Mouse (Mus musculus): ENCODE results near the gene Spata32. TPM values are rescaled to one million over a fixed set of nuclear protein-coding genes. Genes with fewer than 3 reads are reported as not detected.
A peak's percentile ranks its signal among the peaks of the same experiment; 100 is the strongest.

Gene Spata32
- polyA plus RNA-seq, 1 experiment from 2014 or later, result not detected

DNA sequence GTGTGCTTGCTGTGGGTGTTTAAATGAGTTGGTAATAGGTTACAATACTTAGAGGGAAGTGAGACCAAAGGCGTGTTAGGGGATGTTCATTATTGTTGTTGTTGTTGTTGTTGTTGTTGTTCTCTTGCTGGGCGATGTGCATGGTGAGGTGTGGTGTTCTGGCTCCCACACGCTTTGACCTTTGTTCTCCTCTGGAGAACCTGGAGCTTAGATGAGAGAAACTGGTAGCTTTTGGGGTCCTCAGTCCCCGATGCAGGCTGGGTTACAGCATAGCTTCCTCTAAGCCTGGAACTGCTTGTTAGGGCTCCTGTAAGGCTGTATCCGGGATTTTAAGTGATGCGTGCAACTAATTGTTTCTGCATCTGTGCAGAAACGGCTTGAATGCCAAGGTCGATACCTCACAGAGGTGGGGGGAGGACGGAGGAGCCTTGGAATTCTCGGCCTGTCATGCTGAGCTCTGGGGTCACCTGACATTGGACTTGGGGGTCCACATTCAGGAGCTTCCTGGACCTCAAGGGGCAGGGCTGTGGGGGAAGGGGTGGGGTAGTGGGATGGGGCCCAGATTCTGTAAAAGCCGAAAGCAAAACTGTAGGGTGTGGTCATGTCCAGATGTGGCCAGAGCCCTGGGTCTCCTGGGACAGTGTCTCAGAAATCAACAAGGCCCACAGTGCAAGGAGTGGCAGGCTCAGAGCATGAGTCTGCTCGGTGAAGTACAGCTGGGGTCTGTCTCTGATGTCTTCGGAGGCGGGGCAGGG, 42.4 kb downstream of the Spata32 start:
- DNase-seq (ENCODE audit: low spot score) (no peak), ATAC-seq (replicated peaks; ENCODE audit: insufficient number of reproducible peaks, low FRiP score, low TSS enrichment, low read depth) (no peak)
- peaks cover 19% of the 10 kb centered on the region for H3K27me3 ChIP-seq (ENCODE audit: control insufficient read depth, insufficient read depth, low read length)
- 0 out of 2 replicates have a peak, but pooled peaks cover 2% of the 10 kb centered on the region for H3K4me1 ChIP-seq (ENCODE audit: control insufficient read depth, insufficient read depth, low read length)
- no peaks in the 10 kb centered on the region for H3K36me3 ChIP-seq (replicated peaks; ENCODE audit: control insufficient read depth, insufficient read depth, low read depth, low read length)
- no peak overlapping the region for H3K4me2 ChIP-seq (ENCODE audit: low read depth, low read length)
- no peak overlapping the region for H3K9ac ChIP-seq (replicated peaks; ENCODE audit: low read length)
- WGBS, result 72% methylated on average over 14 of the region's 14 CpGs
- no peaks in the 10 kb centered on the region for H3K9me3 ChIP-seq (replicated peaks; ENCODE audit: control insufficient read depth, low read length)
- no peak overlapping the region for H3K4me3 ChIP-seq (ENCODE audit: low read depth, low read length)
- H3K27ac ChIP-seq (replicated peaks; ENCODE audit: low read depth, low read length), result no peak overlapping the region

DNA sequence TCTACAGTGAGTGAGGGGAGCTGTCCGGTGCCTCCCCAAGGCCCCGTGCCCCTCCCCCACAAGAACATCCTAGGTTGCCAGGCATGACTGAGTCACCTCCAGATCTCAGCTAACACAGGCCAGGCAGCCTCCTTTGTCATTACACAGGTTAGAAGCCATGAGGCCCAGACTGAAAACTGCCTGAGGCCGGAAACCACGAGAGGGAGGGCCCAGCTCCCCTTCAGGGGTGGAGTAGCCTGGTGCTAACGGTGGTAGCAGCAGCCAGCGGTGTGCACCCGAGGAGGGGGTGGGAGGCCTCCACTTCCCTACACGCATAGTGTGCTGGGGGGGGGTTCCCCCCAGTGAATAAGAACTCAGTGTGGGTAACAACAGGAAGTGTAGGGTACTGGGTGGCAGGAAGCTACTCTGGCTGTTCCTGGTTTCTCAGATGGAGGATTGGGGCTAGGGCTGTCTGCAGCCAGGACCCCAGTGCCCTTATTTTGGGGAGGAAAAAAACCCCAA, 43.3 kb downstream of the Spata32 start:
- no peak overlapping the region for H3K4me2 ChIP-seq (ENCODE audit: low read depth, low read length)
- DNase-seq (ENCODE audit: low spot score) (no peak), ATAC-seq (replicated peaks; ENCODE audit: insufficient number of reproducible peaks, low FRiP score, low TSS enrichment, low read depth) (no peak)
- H3K9me3 ChIP-seq (replicated peaks; ENCODE audit: control insufficient read depth, low read length), result no peaks in the 10 kb centered on the region
- no peaks in the 10 kb centered on the region for H3K36me3 ChIP-seq (replicated peaks; ENCODE audit: control insufficient read depth, insufficient read depth, low read depth, low read length)
- peaks cover 28% of the 10 kb centered on the region for H3K27me3 ChIP-seq (ENCODE audit: control insufficient read depth, insufficient read depth, low read length)
- no peak overlapping the region for H3K4me3 ChIP-seq (ENCODE audit: low read depth, low read length)
- no peak overlapping the region for H3K9ac ChIP-seq (replicated peaks; ENCODE audit: low read length)
- H3K27ac ChIP-seq (replicated peaks; ENCODE audit: low read depth, low read length), result no peak overlapping the region
- 46% methylated on average over 8 of the region's 8 CpGs for WGBS
- peaks cover 4% of the 10 kb centered on the region; the same call in 1 of the 2 replicates for H3K4me1 ChIP-seq (ENCODE audit: control insufficient read depth, insufficient read depth, low read length)

DNA sequence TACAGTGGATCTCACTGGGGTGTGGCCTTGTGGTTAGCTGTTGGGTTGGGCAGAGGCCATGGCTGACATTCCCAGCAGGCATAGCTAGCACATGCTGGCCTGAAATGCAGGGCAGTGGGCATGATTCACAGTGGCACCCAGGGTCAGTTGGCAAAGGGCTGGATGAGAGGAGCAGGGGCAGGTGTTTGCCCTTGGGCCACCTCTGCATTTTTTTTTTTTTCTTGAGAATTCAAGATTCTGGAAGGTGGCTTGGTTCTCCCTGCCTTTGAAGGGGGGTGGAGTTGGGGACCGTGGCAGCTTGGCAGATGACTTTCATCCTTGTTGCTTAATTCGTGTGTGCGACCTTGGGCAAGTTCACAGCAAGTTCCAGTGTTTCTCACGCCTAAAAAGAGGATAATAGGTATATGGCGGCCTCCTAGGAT, 43.8 kb downstream of the Spata32 start:
- ATAC-seq (replicated peaks; ENCODE audit: insufficient number of reproducible peaks, low FRiP score, low TSS enrichment, low read depth) (no peak), DNase-seq (ENCODE audit: low spot score) (no peak)
- no peak overlapping the region for H3K9ac ChIP-seq (replicated peaks; ENCODE audit: low read length)
- H3K4me1 ChIP-seq (ENCODE audit: control insufficient read depth, insufficient read depth, low read length), result peaks cover 4% of the 10 kb centered on the region; the same call in 1 of the 2 replicates
- H3K27ac ChIP-seq (replicated peaks; ENCODE audit: low read depth, low read length), result no peak overlapping the region
- peaks cover 34% of the 10 kb centered on the region for H3K27me3 ChIP-seq (ENCODE audit: control insufficient read depth, insufficient read depth, low read length)
- H3K4me3 ChIP-seq (ENCODE audit: low read depth, low read length), result no peak overlapping the region
- WGBS, result 79% methylated on average over 5 of the region's 5 CpGs
- H3K36me3 ChIP-seq (replicated peaks; ENCODE audit: control insufficient read depth, insufficient read depth, low read depth, low read length), result no peaks in the 10 kb centered on the region
- H3K9me3 ChIP-seq (replicated peaks; ENCODE audit: control insufficient read depth, low read length), result no peaks in the 10 kb centered on the region
- H3K4me2 ChIP-seq (ENCODE audit: low read depth, low read length), result no peak overlapping the region

DNA sequence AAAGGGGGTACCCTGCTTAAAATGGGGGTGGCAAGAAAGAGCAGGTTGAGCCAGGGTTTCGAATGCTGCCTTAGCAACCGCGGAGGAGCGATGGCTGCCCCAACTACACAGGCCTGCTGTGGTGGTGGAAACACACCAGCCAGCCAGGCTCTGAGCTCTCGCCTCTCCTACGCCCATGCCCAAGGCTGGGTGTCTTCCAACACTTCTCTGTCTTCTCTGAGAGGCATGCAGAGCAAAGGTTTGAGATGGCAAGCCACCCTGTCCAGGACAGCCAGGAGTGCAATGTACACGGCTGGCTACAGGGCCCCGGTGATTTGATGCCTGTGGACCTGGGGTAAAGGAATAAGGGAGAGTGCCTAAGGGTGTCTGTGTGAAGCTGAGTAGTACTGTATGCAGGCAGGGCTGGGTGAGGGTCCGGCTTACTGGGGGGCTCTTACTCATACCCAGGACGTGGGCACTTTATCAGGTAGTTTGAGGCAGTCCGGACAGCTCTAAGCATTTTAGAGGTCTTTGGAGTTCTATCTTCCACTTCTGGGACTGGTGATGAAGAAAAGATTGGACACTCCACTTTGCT, 44.4 kb downstream of the Spata32 start:
- H3K4me3 ChIP-seq (ENCODE audit: low read depth, low read length), result no peak overlapping the region
- H3K4me2 ChIP-seq (ENCODE audit: low read depth, low read length), result no peak overlapping the region
- H3K4me1 ChIP-seq (ENCODE audit: control insufficient read depth, insufficient read depth, low read length), result peaks cover 4% of the 10 kb centered on the region; the same call in 1 of the 2 replicates
- H3K27me3 ChIP-seq (ENCODE audit: control insufficient read depth, insufficient read depth, low read length), result peaks cover 38% of the 10 kb centered on the region
- 89% methylated on average over 11 of the region's 11 CpGs for WGBS
- H3K9ac ChIP-seq (replicated peaks; ENCODE audit: low read length), result no peak overlapping the region
- H3K9me3 ChIP-seq (replicated peaks; ENCODE audit: control insufficient read depth, low read length), result no peaks in the 10 kb centered on the region
- no peak overlapping the region for H3K27ac ChIP-seq (replicated peaks; ENCODE audit: low read depth, low read length)
- ATAC-seq (replicated peaks; ENCODE audit: insufficient number of reproducible peaks, low FRiP score, low TSS enrichment, low read depth), result no peak
- no peaks in the 10 kb centered on the region for H3K36me3 ChIP-seq (replicated peaks; ENCODE audit: control insufficient read depth, insufficient read depth, low read depth, low read length)
- no peak for DNase-seq (ENCODE audit: low spot score)

DNA sequence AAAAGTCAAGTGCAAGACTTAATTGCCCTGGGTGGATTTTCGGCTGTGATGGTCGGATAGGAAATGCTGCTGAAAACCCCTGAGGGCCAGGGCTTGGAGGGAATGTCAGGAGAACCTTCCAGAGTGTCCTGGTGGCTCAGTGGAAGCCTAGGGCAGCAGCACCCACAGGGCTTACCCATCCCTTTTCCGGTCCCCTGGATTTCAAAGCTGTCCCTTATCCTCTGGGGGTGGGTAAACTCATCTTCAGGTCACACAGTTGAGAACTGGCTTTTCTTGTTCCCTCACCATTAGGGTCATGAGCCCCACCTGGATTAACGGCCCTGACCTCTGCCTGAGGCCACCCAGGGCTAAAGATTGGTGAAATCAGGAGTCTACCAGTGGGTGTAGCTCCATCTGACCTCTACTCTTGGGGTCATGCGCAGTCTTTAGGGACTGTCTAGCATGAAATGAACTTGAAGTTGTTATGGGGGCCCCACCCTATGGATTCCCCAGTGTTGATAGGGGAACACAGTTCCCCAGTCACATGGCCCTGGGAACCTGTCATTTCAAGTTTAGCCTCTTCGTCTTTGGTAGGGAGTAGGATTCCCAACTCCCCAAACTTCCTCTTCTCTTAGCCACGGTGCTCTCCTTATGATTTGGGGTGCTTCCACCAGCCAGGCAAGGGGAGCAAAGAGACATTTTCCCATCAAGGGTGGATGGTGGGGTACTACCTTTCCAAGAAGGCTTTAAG, 45.0 kb downstream of the Spata32 start:
- DNase-seq (ENCODE audit: low spot score) (no peak), ATAC-seq (replicated peaks; ENCODE audit: insufficient number of reproducible peaks, low FRiP score, low TSS enrichment, low read depth) (no peak)
- no peak overlapping the region for H3K4me3 ChIP-seq (ENCODE audit: low read depth, low read length)
- no peaks in the 10 kb centered on the region for H3K9me3 ChIP-seq (replicated peaks; ENCODE audit: control insufficient read depth, low read length)
- no peak overlapping the region for H3K4me2 ChIP-seq (ENCODE audit: low read depth, low read length)
- no peak overlapping the region for H3K9ac ChIP-seq (replicated peaks; ENCODE audit: low read length)
- H3K27ac ChIP-seq (replicated peaks; ENCODE audit: low read depth, low read length), result no peak overlapping the region
- WGBS, result 80% methylated on average over 7 of the region's 7 CpGs
- no peaks in the 10 kb centered on the region for H3K36me3 ChIP-seq (replicated peaks; ENCODE audit: control insufficient read depth, insufficient read depth, low read depth, low read length)
- peaks cover 4% of the 10 kb centered on the region; the same call in 1 of the 2 replicates for H3K4me1 ChIP-seq (ENCODE audit: control insufficient read depth, insufficient read depth, low read length)
- H3K27me3 ChIP-seq (ENCODE audit: control insufficient read depth, insufficient read depth, low read length), result peaks cover 38% of the 10 kb centered on the region

DNA sequence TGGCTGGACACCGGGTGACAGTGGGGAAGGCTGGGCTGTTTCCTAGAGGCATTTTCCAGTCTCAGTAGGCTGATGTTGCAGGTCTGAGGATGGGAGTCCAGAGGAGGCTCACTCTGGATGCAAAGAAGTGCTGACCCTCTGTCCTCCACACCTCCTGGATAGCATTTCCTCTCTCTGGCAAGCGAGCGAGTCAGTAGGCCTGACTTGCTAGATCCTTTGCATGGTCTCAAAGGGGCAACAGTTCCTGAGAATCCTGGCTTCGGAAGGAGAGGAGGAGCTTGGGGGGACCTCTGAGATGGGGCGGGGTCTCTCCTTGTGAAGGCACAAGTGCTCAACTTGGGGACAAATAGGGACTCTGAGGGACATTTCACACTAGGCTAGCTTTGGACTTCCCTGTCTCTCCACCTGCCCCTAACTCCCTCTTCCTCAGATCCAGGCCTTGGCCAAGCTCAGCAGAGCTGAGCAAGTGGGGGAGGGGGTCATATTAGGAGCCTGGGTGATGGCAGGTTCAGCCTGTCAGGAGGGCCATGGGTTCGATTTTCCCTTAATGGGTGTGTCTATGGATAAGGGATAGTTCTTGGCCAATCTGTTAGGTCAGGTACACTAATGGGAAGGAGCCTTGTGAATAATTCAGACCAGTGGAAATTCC, 45.7 kb downstream of the Spata32 start:
- peaks cover 38% of the 10 kb centered on the region for H3K27me3 ChIP-seq (ENCODE audit: control insufficient read depth, insufficient read depth, low read length)
- H3K4me3 ChIP-seq (ENCODE audit: low read depth, low read length), result no peak overlapping the region
- H3K9ac ChIP-seq (replicated peaks; ENCODE audit: low read length), result no peak overlapping the region
- ATAC-seq (replicated peaks; ENCODE audit: insufficient number of reproducible peaks, low FRiP score, low TSS enrichment, low read depth), result no peak
- H3K36me3 ChIP-seq (replicated peaks; ENCODE audit: control insufficient read depth, insufficient read depth, low read depth, low read length), result no peaks in the 10 kb centered on the region
- no peak for DNase-seq (ENCODE audit: low spot score)
- H3K9me3 ChIP-seq (replicated peaks; ENCODE audit: control insufficient read depth, low read length), result no peaks in the 10 kb centered on the region
- H3K4me1 ChIP-seq (ENCODE audit: control insufficient read depth, insufficient read depth, low read length), result peaks cover 4% of the 10 kb centered on the region; the same call in 1 of the 2 replicates
- no peak overlapping the region for H3K27ac ChIP-seq (replicated peaks; ENCODE audit: low read depth, low read length)
- no peak overlapping the region; the same call in 1 of the 2 replicates for H3K4me2 ChIP-seq (ENCODE audit: low read depth, low read length)
- WGBS, result 60% methylated on average over 6 of the region's 6 CpGs

DNA sequence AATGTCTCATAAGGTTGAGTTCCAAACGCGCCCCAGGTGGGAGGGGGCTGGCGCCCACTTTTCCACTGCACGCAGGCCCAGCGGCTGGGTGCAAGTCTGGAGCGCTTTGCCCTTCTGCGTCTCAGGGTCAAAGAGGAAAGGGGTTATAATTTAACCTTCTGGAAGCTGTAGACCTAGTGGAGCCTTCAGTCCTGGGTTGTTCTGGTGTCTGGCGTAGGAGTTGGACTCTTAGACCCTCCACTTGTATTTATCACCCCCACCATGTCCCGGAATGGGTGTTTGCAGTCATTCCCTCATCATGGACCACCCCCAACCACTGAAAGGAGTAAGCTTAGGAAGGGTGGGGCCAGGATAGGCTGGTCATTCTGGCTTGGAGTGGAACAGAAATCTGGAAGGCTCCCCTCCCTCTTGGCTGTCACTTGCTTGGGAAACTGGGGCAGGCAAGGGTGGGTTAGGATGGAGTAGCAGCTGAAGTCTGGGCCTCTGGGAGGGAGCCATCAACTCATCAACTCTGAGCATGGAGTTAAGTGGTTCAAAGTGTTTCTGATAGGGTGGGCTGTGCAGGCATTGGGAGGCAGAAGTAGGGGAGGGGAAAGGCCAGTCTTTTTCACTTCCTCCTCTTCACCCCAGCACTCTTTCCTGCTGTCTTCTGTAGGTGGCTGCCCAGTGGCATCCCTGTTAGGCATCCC, 46.4 kb downstream of the Spata32 start:
- H3K27me3 ChIP-seq (ENCODE audit: control insufficient read depth, insufficient read depth, low read length), result peaks cover 38% of the 10 kb centered on the region
- peaks cover 4% of the 10 kb centered on the region; the same call in 1 of the 2 replicates for H3K4me1 ChIP-seq (ENCODE audit: control insufficient read depth, insufficient read depth, low read length)
- H3K9ac ChIP-seq (replicated peaks; ENCODE audit: low read length), result no peak overlapping the region
- H3K9me3 ChIP-seq (replicated peaks; ENCODE audit: control insufficient read depth, low read length), result no peaks in the 10 kb centered on the region
- peak overlapping the region; percentile 99; the same call in 1 of the 2 replicates for H3K4me2 ChIP-seq (ENCODE audit: low read depth, low read length)
- no peak overlapping the region for H3K4me3 ChIP-seq (ENCODE audit: low read depth, low read length)
- ATAC-seq (replicated peaks; ENCODE audit: insufficient number of reproducible peaks, low FRiP score, low TSS enrichment, low read depth), result no peak
- 39% methylated on average over 9 of the region's 9 CpGs for WGBS
- no peaks in the 10 kb centered on the region for H3K36me3 ChIP-seq (replicated peaks; ENCODE audit: control insufficient read depth, insufficient read depth, low read depth, low read length)
- no peak for DNase-seq (ENCODE audit: low spot score)
- no peak overlapping the region for H3K27ac ChIP-seq (replicated peaks; ENCODE audit: low read depth, low read length)

All from embryonic facial prominence, embryonic 11.5 days (tissue).